10 mouse cellular contexts compared by ENCODE assay signal in the genomic region with DNA sequence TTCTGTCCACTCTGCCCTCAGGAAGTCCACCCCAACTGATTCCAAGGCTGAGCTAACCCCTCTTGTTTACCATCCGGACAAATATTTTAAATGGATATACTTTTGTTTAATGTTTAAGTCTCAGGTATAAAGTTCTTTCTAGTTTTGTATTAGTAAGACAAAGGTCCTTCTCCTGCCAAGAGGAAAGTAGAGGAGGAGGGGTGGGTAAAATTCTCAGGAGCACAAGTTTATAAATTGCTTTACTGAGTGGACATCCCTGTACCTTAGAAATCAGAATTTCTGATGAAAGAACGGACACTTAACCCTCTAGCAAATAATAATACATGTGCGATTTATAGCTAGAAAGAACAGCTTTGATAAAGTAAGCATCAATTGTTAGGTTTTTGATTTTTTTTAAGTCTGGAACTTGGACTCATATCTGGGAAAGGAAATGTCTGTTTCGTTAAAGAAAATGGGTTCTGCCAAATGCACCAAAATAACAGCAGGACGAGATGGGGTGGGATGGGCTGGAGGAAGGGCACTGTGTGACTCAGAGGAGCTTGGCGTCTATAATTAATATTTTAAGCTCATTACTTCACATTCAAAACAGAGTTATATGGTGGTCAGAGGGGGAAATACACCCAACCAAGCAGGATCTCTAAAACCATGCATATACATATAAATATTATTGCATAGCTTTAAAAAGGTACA. TPM values are rescaled to one million over a fixed set of nuclear protein-coding genes. Genes with fewer than 3 reads are reported as not detected.
DNase-seq lines count a peak whose midpoint lies in the region; ATAC-seq lines count a peak whose summit lies in the region.
"Had no signal": no experiment of that assay in that cellular context is flagged by ENCODE, and none has a peak within 500 bp of the region (broad histone marks: within the 10 kb centered on the region; RNA-seq: fewer than 3 reads in every experiment).

No protein-coding gene starts in this region.

- no peak overlapping the region for H3K9ac ChIP-seq in lung, embryonic 15.5 days
- no peak overlapping the region for H3K9ac ChIP-seq in intestine, embryonic 14.5 days (ENCODE audit: low read length)
- H3K9ac ChIP-seq in stomach, embryonic 16.5 days (ENCODE audit: low read length): no peak overlapping the region

- H3K27ac ChIP-seq in heart, embryonic 10.5 days: peak overlapping the region; percentile 75; the same call in 1 of the 2 replicates
- H3K27ac ChIP-seq in lung, embryonic 15.5 days: peak overlapping the region; percentile 67
- H3K27ac ChIP-seq in intestine, embryonic 14.5 days (ENCODE audit: low read depth): peak overlapping the region; percentile 59
- peak overlapping the region; percentile 74 for H3K27ac ChIP-seq in stomach, embryonic 16.5 days (ENCODE audit: low read length)

- ATAC-seq in lung, embryonic 15.5 days (ENCODE audit: borderline replicate concordance, extremely low read depth, low FRiP score, low TSS enrichment): no peak
- no peak for ATAC-seq in intestine, embryonic 14.5 days (replicated peaks; ENCODE audit: low FRiP score, low TSS enrichment, low read depth)
- 0 out of 2 replicates have a peak, but pooled peaks have one; percentile 13 for ATAC-seq in stomach, embryonic 16.5 days (ENCODE audit: insufficient read depth, low FRiP score)

- H3K4me3 ChIP-seq in heart, embryonic 10.5 days: no peak overlapping the region
- H3K4me3 ChIP-seq in lung, embryonic 15.5 days: no peak overlapping the region
- H3K4me3 ChIP-seq in intestine, embryonic 14.5 days (ENCODE audit: low read depth, low read length): no peak overlapping the region
- no peak overlapping the region for H3K4me3 ChIP-seq in stomach, embryonic 16.5 days (replicated peaks; ENCODE audit: low read length)

- H3K4me1 ChIP-seq in heart, embryonic 10.5 days: 0 out of 2 replicates have a peak, but pooled peaks cover 8% of the 10 kb centered on the region
- H3K4me1 ChIP-seq in lung, embryonic 15.5 days: peaks cover 11% of the 10 kb centered on the region
- H3K4me1 ChIP-seq in intestine, embryonic 14.5 days (replicated peaks; ENCODE audit: control insufficient read depth, insufficient read depth, low read length): peaks cover 15% of the 10 kb centered on the region
- peaks cover 9% of the 10 kb centered on the region for H3K4me1 ChIP-seq in stomach, embryonic 16.5 days (ENCODE audit: control insufficient read depth, insufficient read depth, low read length)

- H3K9me3 ChIP-seq in heart, embryonic 10.5 days: no peaks in the 10 kb centered on the region
- H3K9me3 ChIP-seq in lung, embryonic 15.5 days: no peaks in the 10 kb centered on the region
- no peaks in the 10 kb centered on the region for H3K9me3 ChIP-seq in intestine, embryonic 14.5 days (ENCODE audit: control insufficient read depth, low read length)
- H3K9me3 ChIP-seq in stomach, embryonic 16.5 days (replicated peaks; ENCODE audit: control insufficient read depth, low read length): no peaks in the 10 kb centered on the region

- intact Hi-C loops in heart, postnatal 36 days (cut with DNase I): loop anchor here (10.0 kb wide), 1 partner anchor 444 kb away; the partner anchor contains the start of gene Rictor

- no peaks in the 10 kb centered on the region for H3K27me3 ChIP-seq in heart, embryonic 10.5 days (ENCODE audit: insufficient read depth, poor library complexity, severe bottlenecking)
- H3K27me3 ChIP-seq in lung, embryonic 15.5 days: no peaks in the 10 kb centered on the region
- no peaks in the 10 kb centered on the region for H3K27me3 ChIP-seq in intestine, embryonic 14.5 days (replicated peaks; ENCODE audit: control insufficient read depth, insufficient read depth, low read length)
- no peaks in the 10 kb centered on the region for H3K27me3 ChIP-seq in stomach, embryonic 16.5 days (ENCODE audit: control insufficient read depth, insufficient read depth, low read length)

- DNase-seq in heart, embryonic 10.5 days (ENCODE audit: low spot score): no peak
- no peak for DNase-seq in heart, postnatal 36 days
- no peak for DNase-seq in lung, postnatal 36 days
- no peak for DNase-seq in intestine, embryonic 14.5 days (ENCODE audit: low spot score)
- DNase-seq in cerebellum, adult 11 months: no peak
- DNase-seq in embryo, embryonic 10 days (ENCODE audit: low spot score): no peak
- DNase-seq: adrenal gland, adult 8-10 months; cerebellum, adult 18-20 months had no signal

- 55% methylated on average over 6 of the region's 6 CpGs for WGBS in heart, embryonic 10.5 days
- 39% methylated on average over 6 of the region's 6 CpGs for WGBS in lung, embryonic 15.5 days
- WGBS in intestine, embryonic 14.5 days: 43% methylated on average over 6 of the region's 6 CpGs
- WGBS in stomach, embryonic 16.5 days: 33% methylated on average over 6 of the region's 6 CpGs

- no peaks in the 10 kb centered on the region for H3K36me3 ChIP-seq in heart, embryonic 10.5 days
- no peaks in the 10 kb centered on the region for H3K36me3 ChIP-seq in lung, embryonic 15.5 days
- H3K36me3 ChIP-seq in intestine, embryonic 14.5 days (ENCODE audit: control insufficient read depth, insufficient read depth, low read length): no peaks in the 10 kb centered on the region
- H3K36me3 ChIP-seq in stomach, embryonic 16.5 days (ENCODE audit: control insufficient read depth, insufficient read depth, low read length): no peaks in the 10 kb centered on the region

- no peak overlapping the region for H3K4me2 ChIP-seq in lung, embryonic 15.5 days
- no peak overlapping the region for H3K4me2 ChIP-seq in intestine, embryonic 14.5 days (ENCODE audit: low read length)
- H3K4me2 ChIP-seq in stomach, embryonic 16.5 days (ENCODE audit: low read depth, low read length): 0 out of 2 replicates have a peak overlapping the region, but pooled peaks have one; percentile 12

RNA-seq across cellular contexts. Expression of gene Dab2, which starts 38.7 kb away (rescaled TPM):
- polyA plus RNA-seq in heart, embryonic 10.5 days (2016; fragmentation: Nextera tagmentation; extraction: Ambion mirVana): 37.0 and 45.7 TPM in 2 replicates
- total RNA-seq in heart, postnatal 36 days (2021): 10 to 100 TPM; 28.8 to 33.2 TPM
- polyA plus RNA-seq in lung, embryonic 15.5 days (2015; fragmentation: Nextera tagmentation; extraction: Ambion mirVana): 26.9 and 28.6 TPM in 2 replicates
- 47.5 and 57.4 TPM in 2 replicates for polyA plus RNA-seq in intestine, embryonic 14.5 days (2014; fragmentation: Nextera tagmentation; extraction: Ambion mirVana)
- 46.1 and 50.0 TPM in 2 replicates for polyA plus RNA-seq in stomach, embryonic 16.5 days (2015; fragmentation: Nextera tagmentation; extraction: Ambion mirVana)
